Mouse (Mus musculus): ENCODE measurements around the gene Mdga1. TPM values are rescaled to one million over a fixed set of nuclear protein-coding genes. Genes with fewer than 3 reads are reported as not detected.
A peak's percentile ranks its signal among the peaks of the same experiment; 100 is the strongest.

Mdga1 gene
- polyA plus RNA-seq, 1 experiment = 2.0 TPM

DNA sequence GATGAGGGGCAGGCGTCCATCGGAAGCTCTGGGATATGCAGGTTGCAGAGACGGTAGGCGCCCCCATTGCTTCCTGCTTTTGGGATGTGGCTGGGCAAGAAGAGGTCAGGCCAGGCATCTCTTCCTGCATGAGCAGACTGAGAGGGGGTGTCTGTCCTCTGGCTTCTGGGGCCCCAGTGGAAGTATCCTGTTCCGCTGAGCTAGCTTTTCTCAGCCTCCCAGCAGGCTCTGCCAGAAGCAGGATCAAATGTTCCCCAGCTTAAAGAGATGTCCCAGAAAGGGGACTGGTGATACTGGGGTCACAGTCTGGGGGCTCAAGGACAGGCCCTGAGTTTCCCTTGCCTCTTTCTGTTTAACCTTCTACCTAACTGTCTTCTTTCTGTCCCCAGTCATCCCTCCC, 74.3 kb downstream of the Mdga1 start:
- Histone ChIP-seq H3K4me3 (ENCODE audit: insufficient read depth, poor library complexity, severe bottlenecking) (no peak overlapping the region), H3K79me3 (ENCODE audit: low read depth) (no peaks in the 10 kb centered on the region), H3K27me3 (ENCODE audit: control insufficient read depth, insufficient read depth, insufficient read length) (no peaks in the 10 kb centered on the region), H3ac (ENCODE audit: control insufficient read depth, insufficient read length, low read depth) (no peak overlapping the region), H3K79me2 (ENCODE audit: control insufficient read depth, insufficient read depth) (no peaks in the 10 kb centered on the region), H3K36me3 (ENCODE audit: control insufficient read depth, insufficient read depth) (no peaks in the 10 kb centered on the region)
- TF ChIP-seq MYOD1 (IDR thresholded peaks at IDR 0.05; ENCODE audit: control insufficient read depth, insufficient read length, low read depth) (no peak), FOSL1 (IDR thresholded peaks at IDR 0.05; ENCODE audit: insufficient read depth, low read length, poor library complexity, severe bottlenecking) (no peak), MAX (IDR thresholded peaks at IDR 0.05) (no peak), USF1 (IDR thresholded peaks at IDR 0.05; ENCODE audit: low read depth) (no peak), MYOG (IDR thresholded peaks at IDR 0.05; ENCODE audit: control insufficient read depth, extremely low read depth, insufficient read length) (no peak), CTCF (IDR thresholded peaks at IDR 0.05; ENCODE audit: control insufficient read depth, insufficient read depth, insufficient read length) (no peak), CEBPB (IDR thresholded peaks at IDR 0.05; ENCODE audit: low read depth) (no peak)

DNA sequence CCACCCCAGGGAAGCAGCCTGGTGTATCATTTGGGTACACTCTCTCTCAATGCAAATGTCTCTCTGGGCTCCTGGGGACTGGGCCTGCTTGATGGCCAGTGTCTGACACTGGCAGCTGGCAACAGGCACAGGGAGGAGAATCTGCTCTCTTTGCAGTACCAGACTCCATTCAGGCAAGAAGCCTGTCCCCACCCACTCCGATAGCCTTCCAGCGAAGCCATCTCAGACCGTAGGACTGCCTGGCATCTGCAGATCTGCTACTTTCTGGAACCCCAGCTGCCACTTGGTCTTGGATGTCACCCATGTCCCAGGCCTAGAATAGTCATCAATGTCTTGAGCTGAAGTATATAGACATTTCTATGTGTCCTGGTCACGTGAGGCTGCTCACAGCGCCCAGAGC, 74.9 kb downstream of the Mdga1 start:
- Histone ChIP-seq H3K79me2 (ENCODE audit: control insufficient read depth, insufficient read depth) (no peaks in the 10 kb centered on the region), H3K79me3 (ENCODE audit: low read depth) (no peaks in the 10 kb centered on the region), H3K36me3 (ENCODE audit: control insufficient read depth, insufficient read depth) (no peaks in the 10 kb centered on the region), H3ac (ENCODE audit: control insufficient read depth, insufficient read length, low read depth) (no peak overlapping the region), H3K4me3 (ENCODE audit: insufficient read depth, poor library complexity, severe bottlenecking) (no peak overlapping the region), H3K27me3 (ENCODE audit: control insufficient read depth, insufficient read depth, insufficient read length) (no peaks in the 10 kb centered on the region)
- peak; percentile 19 for TF ChIP-seq USF1 (IDR thresholded peaks at IDR 0.05; ENCODE audit: low read depth)
- TF ChIP-seq MAX (IDR thresholded peaks at IDR 0.05) = no peak

DNA sequence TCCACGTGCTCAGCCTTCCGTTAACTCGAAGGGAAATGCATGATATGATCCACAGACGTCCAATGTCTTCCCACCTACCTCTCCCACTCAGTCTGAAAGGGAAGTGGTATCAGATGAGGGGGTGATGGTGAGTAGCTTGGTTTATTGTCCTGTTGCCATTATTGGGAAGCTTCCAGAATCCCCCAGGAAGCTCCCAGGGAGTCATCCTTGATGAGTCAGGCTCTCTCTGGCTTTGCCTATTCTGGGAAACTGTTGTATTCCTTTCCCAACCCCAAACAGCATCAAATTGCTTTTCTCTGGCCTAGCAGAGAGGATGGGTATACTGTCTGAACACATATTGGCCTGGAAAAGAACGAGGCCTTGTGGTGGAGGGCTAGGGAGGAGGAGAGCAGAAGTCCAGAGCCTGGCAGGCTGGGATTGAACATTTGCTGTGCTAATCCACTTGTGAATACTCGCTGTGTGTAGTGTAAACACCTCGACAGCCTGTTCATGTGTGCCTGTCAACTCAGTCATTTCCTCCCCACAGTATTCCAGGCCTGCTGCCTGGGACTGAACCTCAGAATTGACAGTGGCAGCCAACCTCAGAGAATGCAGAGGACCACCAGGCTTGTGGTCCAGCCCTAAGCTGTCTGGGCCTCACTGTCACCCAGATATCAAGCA, 79.3 kb downstream of the Mdga1 start:
- H3K27me3 ChIP-seq (ENCODE audit: control insufficient read depth, insufficient read depth, insufficient read length) = peaks cover 4% of the 10 kb centered on the region
- no peaks in the 10 kb centered on the region for H3K79me2 ChIP-seq (ENCODE audit: control insufficient read depth, insufficient read depth)
- H3ac ChIP-seq (ENCODE audit: control insufficient read depth, insufficient read length, low read depth) = no peak overlapping the region
- H3K4me3 ChIP-seq (ENCODE audit: insufficient read depth, poor library complexity, severe bottlenecking) = no peak overlapping the region
- TF ChIP-seq MAX (IDR thresholded peaks at IDR 0.05) = no peak
- no peak for TF ChIP-seq CEBPB (IDR thresholded peaks at IDR 0.05; ENCODE audit: low read depth)
- no peak for TF ChIP-seq CTCF (IDR thresholded peaks at IDR 0.05; ENCODE audit: control insufficient read depth, insufficient read depth, insufficient read length)
- no peak for TF ChIP-seq FOSL1 (IDR thresholded peaks at IDR 0.05; ENCODE audit: insufficient read depth, low read length, poor library complexity, severe bottlenecking)
- no peak for TF ChIP-seq USF1 (IDR thresholded peaks at IDR 0.05; ENCODE audit: low read depth)
- no peak for TF ChIP-seq MYOD1 (IDR thresholded peaks at IDR 0.05; ENCODE audit: control insufficient read depth, insufficient read length, low read depth)
- TF ChIP-seq MYOG (IDR thresholded peaks at IDR 0.05; ENCODE audit: control insufficient read depth, extremely low read depth, insufficient read length) = no peak
- H3K36me3 ChIP-seq (ENCODE audit: control insufficient read depth, insufficient read depth) = no peaks in the 10 kb centered on the region
- no peaks in the 10 kb centered on the region for H3K79me3 ChIP-seq (ENCODE audit: low read depth)

GRCm38 (mm10) chr17:29888981-29889980, 80.6 kb downstream of the Mdga1 start:
- no peaks in the 10 kb centered on the region for H3K79me3 ChIP-seq (ENCODE audit: low read depth)
- H3K79me2 ChIP-seq (ENCODE audit: control insufficient read depth, insufficient read depth) = no peaks in the 10 kb centered on the region
- TF ChIP-seq MYOG (IDR thresholded peaks at IDR 0.05; ENCODE audit: control insufficient read depth, extremely low read depth, insufficient read length) = no peak
- no peak for TF ChIP-seq FOSL1 (IDR thresholded peaks at IDR 0.05; ENCODE audit: insufficient read depth, low read length, poor library complexity, severe bottlenecking)
- H3K27me3 ChIP-seq (ENCODE audit: control insufficient read depth, insufficient read depth, insufficient read length) = peaks cover 11% of the 10 kb centered on the region
- H3ac ChIP-seq (ENCODE audit: control insufficient read depth, insufficient read length, low read depth) = peak overlapping the region; percentile 33
- H3K36me3 ChIP-seq (ENCODE audit: control insufficient read depth, insufficient read depth) = no peaks in the 10 kb centered on the region
- no peak overlapping the region for H3K4me3 ChIP-seq (ENCODE audit: insufficient read depth, poor library complexity, severe bottlenecking)

DNA sequence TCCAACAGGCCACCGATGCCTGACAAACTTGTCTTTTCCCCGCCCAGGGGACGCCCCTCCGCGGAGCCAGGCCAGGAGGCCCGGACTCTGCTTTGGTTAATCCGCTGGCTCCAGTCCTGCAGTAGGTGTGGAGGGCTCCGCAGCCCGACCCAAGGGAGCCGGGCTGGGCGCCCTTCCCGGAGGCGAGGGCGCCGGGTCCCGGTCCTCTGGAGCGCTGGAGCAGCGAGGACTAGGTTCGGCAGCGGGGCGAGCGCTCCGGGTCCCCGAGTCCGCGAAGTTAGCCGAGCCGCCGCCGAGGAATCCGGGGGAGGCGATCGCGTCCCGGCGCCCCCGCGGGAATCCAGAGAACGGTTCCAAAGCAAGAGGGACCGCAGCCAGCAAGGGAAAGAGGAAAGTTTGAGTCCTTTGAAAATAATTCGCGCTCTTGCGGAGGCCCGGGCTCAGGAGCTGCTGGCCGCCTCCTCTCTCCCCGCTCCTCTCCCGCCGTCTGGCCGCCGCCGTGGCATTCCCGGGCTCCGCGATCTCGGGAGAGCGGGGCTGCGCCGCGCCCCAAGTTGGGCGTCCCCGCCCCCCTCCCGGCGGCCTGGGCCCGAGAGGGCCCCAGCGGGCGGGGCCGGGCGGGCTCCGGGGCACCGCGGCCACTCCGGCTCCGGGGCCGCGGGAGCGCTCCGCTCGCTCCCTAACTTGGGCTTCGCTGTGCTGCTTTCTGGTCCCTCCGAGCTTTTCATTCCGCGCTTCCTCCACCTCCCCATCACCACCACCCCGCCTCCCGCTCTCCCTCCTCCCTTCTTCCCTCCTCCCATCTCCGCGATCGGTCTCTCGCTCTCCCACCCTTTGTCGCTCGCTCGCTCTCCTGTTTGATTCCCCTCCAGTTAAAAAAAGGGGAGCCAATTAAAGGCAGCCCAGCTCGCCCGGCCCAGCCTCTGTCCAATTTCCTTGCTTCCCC, 81.7 kb downstream of the Mdga1 start:
- TF ChIP-seq USF1 (IDR thresholded peaks at IDR 0.05; ENCODE audit: low read depth) = no peak
- no peak for TF ChIP-seq CTCF (IDR thresholded peaks at IDR 0.05; ENCODE audit: control insufficient read depth, insufficient read depth, insufficient read length)
- no peak for TF ChIP-seq MYOD1 (IDR thresholded peaks at IDR 0.05; ENCODE audit: control insufficient read depth, insufficient read length, low read depth)
- TF ChIP-seq MAX (IDR thresholded peaks at IDR 0.05) = no peak
- no peak for TF ChIP-seq MYOG (IDR thresholded peaks at IDR 0.05; ENCODE audit: control insufficient read depth, extremely low read depth, insufficient read length)
- TF ChIP-seq FOSL1 (IDR thresholded peaks at IDR 0.05; ENCODE audit: insufficient read depth, low read length, poor library complexity, severe bottlenecking) = no peak
- no peak for TF ChIP-seq CEBPB (IDR thresholded peaks at IDR 0.05; ENCODE audit: low read depth)
- Histone ChIP-seq H3K27me3 (ENCODE audit: control insufficient read depth, insufficient read depth, insufficient read length) (peaks cover 11% of the 10 kb centered on the region), H3K79me2 (ENCODE audit: control insufficient read depth, insufficient read depth) (no peaks in the 10 kb centered on the region), H3K4me3 (ENCODE audit: insufficient read depth, poor library complexity, severe bottlenecking) (peak overlapping the region; percentile 26), H3ac (ENCODE audit: control insufficient read depth, insufficient read length, low read depth) (peak overlapping the region; percentile 54), H3K79me3 (ENCODE audit: low read depth) (no peaks in the 10 kb centered on the region), H3K36me3 (ENCODE audit: control insufficient read depth, insufficient read depth) (no peaks in the 10 kb centered on the region)
